Mouse (Mus musculus) ES-Bruce4 (cell line): Measurements from ENCODE around the gene Gm21170. TPM values are rescaled to one million over a fixed set of nuclear protein-coding genes. Genes with fewer than 3 reads are reported as not detected.
"Not testable (repeated sequence)": the region's sequence is repeated elsewhere in the genome, so short reads cannot be mapped to it uniquely, and the experiment has no call there.

ENCODE experiments used
- H3K27ac ChIP-seq: 2 replicates; pipeline ENCODE4 v1.5.1; 2012; ENCODE audit warnings: low read length, inconsistent platforms; ENCODE audit not compliant: insufficient read depth
- H3K27me3 ChIP-seq: 2 replicates; pipeline ENCODE4 v1.6.1; 2012; ENCODE audit warnings: mild to moderate bottlenecking, low read length, inconsistent platforms; ENCODE audit not compliant: control insufficient read depth, poor library complexity, insufficient read depth, severe bottlenecking
- H3K36me3 ChIP-seq: 2 replicates; pipeline ENCODE4 v1.6.1; 2012; ENCODE audit warnings: inconsistent platforms, mild to moderate bottlenecking, low read length, moderate library complexity; ENCODE audit not compliant: control insufficient read depth, poor library complexity, insufficient read depth, severe bottlenecking
- H3K4me1 ChIP-seq: one replicate; pipeline ENCODE4 v1.8.1; 2011; ENCODE audit warnings: low read length; ENCODE audit not compliant: control insufficient read depth, insufficient read depth
- H3K4me3 ChIP-seq: 2 replicates; pipeline ENCODE4 v1.5.1; 2011; ENCODE audit warnings: low read depth, mild to moderate bottlenecking, low read length
- H3K9ac ChIP-seq: 2 replicates; pipeline ENCODE4 v1.6.1; 2012; ENCODE audit warnings: low read depth, mild to moderate bottlenecking, inconsistent platforms; ENCODE audit not compliant: poor library complexity, severe bottlenecking
- H3K9me3 ChIP-seq: replicated peaks from 2 replicates; pipeline ENCODE4 v1.6.1; 2012; ENCODE audit warnings: mild to moderate bottlenecking, low read length, inconsistent platforms; ENCODE audit not compliant: control insufficient read depth, poor library complexity, insufficient read depth, severe bottlenecking
- polyA plus RNA-seq: library from polyadenylated mRNA; stranded (reverse); fragments of >200 nt; gene quantifications from 2 replicates; pipeline ENCODE4 v1.2.4, GENCODE M21; 2011; ENCODE audit warnings: low read depth; ENCODE audit not compliant: missing spikeins, insufficient read depth, insufficient read length

The Gm21170 gene
- polyA plus RNA-seq, result not detected in 2 replicates

DNA sequence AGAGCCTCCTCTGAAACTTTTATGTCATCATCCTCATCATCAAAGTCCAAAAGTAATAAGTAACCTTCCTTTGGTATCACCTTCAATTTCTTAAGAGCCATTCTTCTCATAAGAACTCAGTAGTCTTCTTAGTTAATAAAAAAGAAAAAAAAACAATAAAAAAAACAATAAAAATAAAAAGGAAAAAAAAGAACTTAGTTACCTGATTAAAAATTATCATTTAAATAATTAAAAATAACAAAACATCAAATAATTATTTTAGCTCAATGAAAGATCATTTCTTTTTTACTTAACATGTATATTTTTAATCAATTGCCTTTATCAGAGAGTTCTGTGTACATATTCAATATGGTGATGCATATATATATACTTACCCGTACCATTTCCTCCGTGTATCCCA is at the start of gene Gm21170:
Gm21170 (minus strand) TSS at position 101 of the 400 bp plus-strand sequence.
- H3K9me3 ChIP-seq, H3K4me1 ChIP-seq, H3K9ac ChIP-seq, H3K36me3 ChIP-seq, H3K27me3 ChIP-seq, H3K27ac ChIP-seq, H3K4me3 ChIP-seq: not testable (repeated sequence)

Other genes starting within 250 kb of the Gm21170 start
- gene Gm21256, start 240.1 kb downstream of the Gm21170 start, polyA plus RNA-seq, result not detected in 2 replicates